Mouse (Mus musculus) embryonic fibroblast, embryonic 13.5 days (primary cell): ENCODE measurements around the gene Gm20388. TPM values are rescaled to one million over a fixed set of nuclear protein-coding genes. Genes with fewer than 3 reads are reported as not detected.

ENCODE experiments used
- H3K27ac ChIP-seq: 2 replicates; pipeline ENCODE4 v1.5.1; 2012; ENCODE audit warnings: low read length, control low read depth, inconsistent platforms; ENCODE audit not compliant: insufficient read depth
- H3K4me1 ChIP-seq: 2 replicates; pipeline ENCODE4 v1.6.1; 2011; ENCODE audit warnings: low read length; ENCODE audit not compliant: control insufficient read depth, insufficient read depth
- H3K4me3 ChIP-seq: 2 replicates; pipeline ENCODE4 v1.5.1; 2011; ENCODE audit warnings: mild to moderate bottlenecking, control low read depth, low read length; ENCODE audit not compliant: insufficient read depth
- CTCF ChIP-seq: IDR thresholded peaks from 2 replicates; pipeline ENCODE4 v1.5.1; 2011; ENCODE audit warnings: mild to moderate bottlenecking, control low read depth, low read length, moderate library complexity, borderline replicate concordance; ENCODE audit not compliant: insufficient read depth
- POLR2A ChIP-seq: IDR thresholded peaks from 2 replicates; pipeline ENCODE4 v1.6.1; 2011; ENCODE audit warnings: low read depth, mild to moderate bottlenecking, control low read depth, low read length, moderate library complexity
- polyA plus RNA-seq: library from polyadenylated mRNA; stranded (reverse); fragments of >200 nt; gene quantifications from 2 replicates; pipeline ENCODE4 v1.2.4, GENCODE M21; 2011; ENCODE audit warnings: low read depth; ENCODE audit not compliant: missing spikeins, insufficient read length

The Gm20388 gene
- polyA plus RNA-seq, 1 experiment: 82.8 TPM

DNA sequence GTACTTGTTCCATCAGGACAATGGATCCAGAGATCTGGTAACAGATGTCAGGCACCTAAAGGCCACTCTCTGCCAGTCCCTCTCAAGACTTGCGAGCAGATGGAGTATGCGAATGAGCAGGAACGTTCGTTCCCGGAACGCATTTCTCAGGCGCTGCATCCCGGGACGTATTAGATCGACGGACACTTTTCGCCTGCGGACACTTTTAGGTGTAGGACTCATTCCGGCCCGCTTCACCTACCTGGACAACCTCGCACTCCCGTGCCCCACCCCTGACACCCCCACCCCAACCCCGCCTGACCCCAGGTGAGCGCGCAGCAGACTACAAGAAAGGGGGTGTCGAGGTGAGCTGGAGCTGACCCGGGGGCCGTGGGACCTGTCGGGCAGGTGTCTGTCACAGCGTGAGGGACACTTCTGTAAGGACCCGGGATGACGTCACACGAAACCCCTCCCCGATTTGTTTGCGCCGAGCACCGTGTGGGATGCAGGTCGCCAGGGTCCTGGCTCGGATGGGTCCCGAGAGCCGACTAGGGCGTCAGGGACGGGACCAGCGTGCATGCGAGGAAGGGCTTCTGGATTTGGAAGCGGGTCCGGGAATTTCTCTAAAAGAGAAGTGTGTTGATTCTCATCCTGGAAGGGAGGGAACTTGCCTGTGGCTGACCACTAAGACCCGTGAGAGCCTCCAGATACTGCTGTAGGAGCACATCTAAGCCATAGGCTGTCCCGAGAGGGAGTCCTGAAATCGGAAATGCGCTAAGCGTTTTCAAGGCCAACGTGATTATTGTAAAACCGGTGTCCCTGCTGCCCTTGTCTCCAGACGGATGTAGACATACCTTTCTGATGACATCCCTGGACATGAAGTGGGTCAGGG is 2864.9 kb downstream of the Gm20388 start, which contains the start of gene Acsf3:
Gene Acsf3 (plus strand): TSS at position 202 of the 871 bp plus-strand sequence.
- peak within 1 kb of the TSS; percentile 76 for H3K4me3 ChIP-seq
- TF ChIP-seq POLR2A: peak; percentile 32
- no peak for TF ChIP-seq CTCF
- H3K4me1 ChIP-seq: peaks cover 2% of the 10 kb centered on the region; the same call in 1 of the 2 replicates
- no peak within 1 kb of the TSS for H3K27ac ChIP-seq

DNA sequence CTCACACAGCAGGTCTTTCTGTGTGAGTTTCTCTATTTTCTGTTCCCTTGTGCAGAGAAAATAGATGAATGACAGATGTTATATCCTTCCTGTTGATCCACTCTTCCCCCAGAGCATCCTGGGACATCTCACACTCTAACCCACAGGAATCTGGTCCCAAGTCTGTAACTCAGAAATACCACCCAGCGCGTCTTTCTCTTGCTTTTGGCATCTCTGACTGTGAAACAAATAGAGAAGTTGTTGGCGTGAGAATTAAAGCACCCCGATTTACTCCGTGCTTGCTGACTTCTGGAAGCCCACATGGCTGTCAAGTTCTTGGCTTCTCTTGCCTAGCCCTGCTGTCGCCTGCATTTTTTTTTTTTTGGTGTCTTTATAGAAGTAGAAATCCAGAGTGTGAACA is 2867.1 kb downstream of the Gm20388 start:
- TF ChIP-seq CTCF (no peak), POLR2A (no peak)
- Histone ChIP-seq H3K4me1 (peaks cover 2% of the 10 kb centered on the region; the same call in 1 of the 2 replicates), H3K4me3 (no peak overlapping the region), H3K27ac (no peak overlapping the region)

DNA sequence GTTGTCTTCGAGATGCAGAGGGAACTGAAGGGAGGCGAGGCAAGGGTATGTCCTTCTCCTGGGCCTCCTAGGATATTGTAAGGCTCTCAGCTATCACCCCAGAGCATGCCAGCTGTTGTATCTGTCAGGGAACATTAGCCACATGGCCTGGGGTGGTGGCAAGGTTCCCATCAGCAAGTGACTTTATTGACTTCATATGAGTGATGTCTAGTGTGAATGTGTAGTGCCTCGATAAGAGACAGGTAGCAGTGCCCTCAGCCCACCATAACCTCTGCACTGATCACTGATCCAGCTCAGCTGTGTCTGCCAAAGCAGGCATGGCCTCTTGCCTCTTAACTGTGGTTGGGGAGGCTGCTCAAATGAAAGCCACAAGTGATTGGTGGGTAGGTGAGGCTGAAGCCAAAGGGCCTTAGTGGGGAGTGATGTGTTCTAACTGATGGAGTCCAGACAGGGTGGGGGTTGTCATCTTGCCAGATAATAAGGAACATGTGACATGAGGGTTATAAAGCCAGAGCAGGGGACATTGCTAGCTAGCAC is 2868.1 kb downstream of the Gm20388 start:
- Histone ChIP-seq H3K4me3 (no peak overlapping the region), H3K27ac (no peak overlapping the region), H3K4me1 (peaks cover 2% of the 10 kb centered on the region; the same call in 1 of the 2 replicates)
- TF ChIP-seq CTCF (no peak), POLR2A (no peak)

DNA sequence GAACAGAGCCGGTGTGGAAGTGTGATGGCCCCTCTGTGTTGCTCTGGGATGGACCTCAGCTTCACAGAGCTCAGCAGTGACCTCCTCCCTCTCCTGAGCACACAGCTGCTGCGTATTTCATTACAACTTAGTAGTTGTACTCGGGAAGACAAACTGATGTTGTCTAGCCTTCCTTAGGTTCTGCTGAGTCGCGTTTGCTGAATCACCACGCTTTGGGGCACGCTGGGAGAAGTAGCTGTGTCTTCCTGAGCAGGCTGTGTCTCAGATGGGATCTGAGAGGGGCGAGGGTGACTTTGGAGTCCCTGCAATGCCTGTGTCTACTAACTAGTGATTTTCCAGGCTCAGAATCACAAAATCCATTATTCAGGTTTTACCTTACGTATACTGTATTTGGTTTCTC is 2868.6 kb downstream of the Gm20388 start:
- no peak overlapping the region for H3K27ac ChIP-seq
- H3K4me3 ChIP-seq: no peak overlapping the region
- TF ChIP-seq CTCF (no peak), POLR2A (no peak)
- peaks cover 2% of the 10 kb centered on the region; the same call in 1 of the 2 replicates for H3K4me1 ChIP-seq

DNA sequence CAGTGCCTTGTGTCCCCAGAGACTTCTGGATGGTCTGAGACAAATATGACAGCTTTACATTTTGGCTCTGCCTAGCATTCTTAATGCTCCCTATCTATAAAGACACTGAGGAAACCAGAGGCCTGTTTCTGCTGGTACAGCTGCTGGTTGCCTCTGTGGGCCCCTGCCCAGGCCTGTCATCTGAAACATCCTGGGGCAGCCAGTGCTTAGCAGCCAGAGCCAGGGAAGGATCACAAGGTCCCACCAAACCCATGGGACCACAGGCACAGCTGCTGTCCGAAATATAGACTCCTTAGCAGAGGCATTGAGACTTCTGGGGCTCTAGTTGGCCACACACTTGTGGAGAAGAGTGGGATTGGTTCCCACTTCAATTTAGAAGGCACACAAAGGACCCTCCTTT is 2874.1 kb downstream of the Gm20388 start:
- Histone ChIP-seq H3K4me3 (no peak overlapping the region), H3K4me1 (no peaks in the 10 kb centered on the region), H3K27ac (no peak overlapping the region)
- TF ChIP-seq CTCF (no peak), POLR2A (no peak)

DNA sequence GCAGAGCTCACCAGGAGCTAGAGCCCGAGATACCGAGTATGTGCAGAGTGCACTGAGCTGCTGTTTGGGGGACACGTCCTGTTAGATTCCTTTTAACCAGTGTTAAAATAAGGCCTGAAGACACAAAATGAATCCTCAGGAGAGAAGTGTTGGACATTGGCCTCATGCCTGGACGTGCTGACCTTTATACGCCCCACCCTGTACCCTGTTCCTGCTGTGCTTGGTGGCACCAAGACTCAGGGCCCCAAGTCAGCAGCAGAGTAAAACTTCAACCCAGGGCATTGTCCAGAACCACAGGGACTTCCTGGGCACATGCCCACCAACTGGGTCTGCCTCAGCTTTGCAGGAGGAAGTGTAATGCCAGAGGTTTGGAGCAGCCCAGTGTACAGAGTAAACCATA is 2879.2 kb downstream of the Gm20388 start:
- no peak for TF ChIP-seq CTCF
- TF ChIP-seq POLR2A: no peak
- no peak overlapping the region for H3K4me3 ChIP-seq
- no peaks in the 10 kb centered on the region for H3K4me1 ChIP-seq
- H3K27ac ChIP-seq: no peak overlapping the region

DNA sequence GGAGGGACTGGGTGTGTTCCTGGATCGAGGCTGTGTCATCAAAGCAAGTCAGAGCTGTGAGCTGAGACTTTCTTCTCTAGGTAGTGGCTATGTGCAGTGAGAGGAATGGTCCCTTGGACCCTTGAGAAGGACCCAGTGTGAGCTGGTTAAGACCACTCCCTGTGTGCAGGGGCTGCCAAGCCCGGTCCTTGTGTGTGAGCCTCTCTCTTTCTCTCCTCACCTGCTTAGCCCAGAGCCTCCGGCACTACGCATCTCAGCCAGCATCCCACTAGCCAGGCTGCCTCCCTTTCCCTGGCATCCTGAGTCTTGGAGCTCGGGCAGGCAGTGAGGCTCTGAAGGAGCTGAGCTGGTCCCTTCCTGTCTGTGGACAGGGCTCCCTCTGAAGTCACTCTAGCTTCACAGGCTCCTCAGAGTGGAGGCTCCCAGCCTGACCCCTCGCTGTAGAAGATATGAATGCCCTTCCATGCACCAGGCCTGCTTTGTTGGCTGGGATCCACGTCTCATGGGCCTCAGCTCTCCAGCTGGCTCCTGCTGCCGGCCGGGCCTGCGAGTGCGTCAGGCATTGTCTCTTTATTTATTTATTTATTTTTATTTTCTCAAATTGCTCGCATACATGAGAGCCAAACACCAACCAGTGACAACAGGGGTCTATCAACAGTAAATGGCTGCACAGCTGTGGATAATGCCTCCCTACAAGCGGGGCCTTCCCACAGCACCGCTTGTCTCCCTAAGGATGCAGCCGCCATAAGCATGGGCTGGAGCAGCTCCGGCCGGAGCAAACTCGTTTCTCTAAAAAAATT is 2882.9 kb downstream of the Gm20388 start:
- TF ChIP-seq POLR2A (no peak), CTCF (no peak)
- no peak overlapping the region for H3K4me3 ChIP-seq
- H3K4me1 ChIP-seq: no peaks in the 10 kb centered on the region
- H3K27ac ChIP-seq: no peak overlapping the region

DNA sequence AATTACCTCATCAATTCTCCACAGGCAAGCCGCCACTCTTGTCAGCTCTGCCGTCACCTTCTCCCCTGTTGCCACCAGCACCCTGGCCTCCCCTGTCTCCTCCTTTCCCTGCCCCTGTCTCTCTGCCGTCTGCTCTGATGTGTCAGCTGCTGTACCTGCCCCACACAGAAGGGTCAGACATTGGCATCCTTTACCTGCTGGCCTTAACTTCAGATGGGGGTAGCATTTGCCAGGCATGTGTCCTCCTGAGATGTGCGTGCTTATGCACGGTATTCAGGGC is 2883.5 kb downstream of the Gm20388 start:
- Histone ChIP-seq H3K4me1 (no peaks in the 10 kb centered on the region), H3K27ac (no peak overlapping the region), H3K4me3 (no peak overlapping the region)
- TF ChIP-seq CTCF (no peak), POLR2A (no peak)

DNA sequence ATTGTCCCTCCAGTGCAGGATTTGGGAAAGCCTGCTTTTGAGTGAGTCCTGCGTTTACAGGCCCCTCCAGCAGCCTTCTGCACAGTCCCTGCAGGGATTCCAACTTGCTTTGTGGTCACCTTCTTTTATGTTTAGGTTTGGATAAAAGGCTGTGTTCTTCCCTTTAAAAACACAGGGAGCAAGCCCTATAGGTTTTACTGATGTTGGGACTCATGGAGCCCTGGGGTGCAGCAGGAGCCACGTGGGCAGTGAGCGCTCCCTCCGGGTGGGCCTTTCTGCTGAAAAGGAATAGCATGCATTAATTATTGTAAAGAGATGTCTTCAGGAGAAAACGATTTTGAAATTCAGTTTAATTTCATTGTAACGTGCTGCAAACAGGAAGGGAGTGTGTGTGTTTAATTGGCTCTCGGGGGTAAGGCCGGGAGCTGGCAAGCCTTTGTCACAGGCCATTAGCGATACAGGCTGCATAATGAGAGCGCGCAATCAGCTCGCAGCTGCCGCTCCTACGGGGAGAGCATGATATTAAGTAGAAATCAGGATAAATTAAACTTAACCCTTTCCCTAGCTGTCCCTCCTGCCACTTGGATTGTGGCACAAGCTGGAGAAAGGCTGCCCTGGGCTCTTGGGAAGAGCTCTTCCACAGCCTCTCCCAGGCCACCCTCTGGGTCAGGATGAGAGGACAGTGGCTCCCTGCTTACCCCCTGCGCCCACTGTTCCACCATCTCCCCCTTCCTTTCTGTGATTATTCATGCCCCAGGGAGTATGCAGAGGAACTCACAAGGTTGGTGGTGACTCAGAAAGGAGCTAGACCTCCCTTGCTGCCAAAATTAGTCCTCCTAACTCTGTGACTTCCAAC is 2893.5 kb downstream of the Gm20388 start:
- H3K4me3 ChIP-seq: no peak overlapping the region
- H3K4me1 ChIP-seq: peaks cover 5% of the 10 kb centered on the region; the same call in 1 of the 2 replicates
- no peak overlapping the region for H3K27ac ChIP-seq
- TF ChIP-seq CTCF (no peak), POLR2A (no peak)

DNA sequence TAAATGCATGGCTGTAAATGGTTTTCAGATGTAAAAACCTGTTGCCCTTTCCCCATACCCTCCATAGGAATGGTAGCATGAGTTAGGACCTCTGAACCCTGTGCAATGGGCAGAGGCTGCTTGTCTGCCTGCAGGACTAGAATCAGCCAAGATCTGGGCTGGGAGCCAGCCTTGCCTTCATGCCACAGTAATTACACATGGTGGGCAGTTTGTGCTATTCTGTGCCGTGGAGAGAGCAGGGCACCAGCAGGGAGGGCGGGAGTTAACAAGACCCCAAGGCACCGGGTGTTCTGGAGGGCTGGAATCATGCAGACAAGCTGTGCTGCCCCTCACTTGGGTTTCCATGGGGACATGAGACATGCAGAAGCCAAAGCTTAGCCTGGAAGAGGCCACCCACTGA is 2894.7 kb downstream of the Gm20388 start:
- peaks cover 5% of the 10 kb centered on the region; the same call in 1 of the 2 replicates for H3K4me1 ChIP-seq

More for the DNA sequence above, 2894.7 kb downstream of the Gm20388 start:
- H3K27ac ChIP-seq: no peak overlapping the region
- no peak for TF ChIP-seq CTCF
- no peak for TF ChIP-seq POLR2A
- no peak overlapping the region for H3K4me3 ChIP-seq
